Mouse (Mus musculus): Measurements from ENCODE around the gene Arvcf.

DNA sequence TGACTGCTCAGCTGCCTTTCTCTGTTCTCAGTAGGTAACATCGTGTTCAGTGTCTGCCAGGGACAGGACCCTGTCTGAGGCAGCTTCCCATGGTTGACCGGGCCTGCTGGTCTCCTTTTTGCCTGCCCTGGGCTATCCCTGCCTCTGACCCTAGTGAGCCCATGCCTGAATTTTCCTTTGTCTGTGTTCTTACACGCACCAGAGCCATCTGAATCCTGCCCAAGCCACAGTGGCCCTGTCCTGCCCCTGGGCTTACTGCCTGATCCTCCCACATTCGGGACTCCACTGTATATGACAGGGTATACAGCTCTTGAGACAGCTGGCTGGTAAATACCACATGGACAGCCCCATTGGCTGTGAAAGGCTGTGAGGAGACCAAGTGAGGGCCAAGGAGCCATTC is 61.8 kb downstream of the Arvcf start:
- TF ChIP-seq EP300 (IDR thresholded peaks at IDR 0.05; ENCODE audit: low read depth) (no peak), CTCF (IDR thresholded peaks at IDR 0.05; ENCODE audit: low read depth) (no peak)
